Mouse (Mus musculus) forebrain, embryonic 14.5 days (tissue): ENCODE measurements around the gene Xpot. TPM values are rescaled to one million over a fixed set of nuclear protein-coding genes. Genes with fewer than 3 reads are reported as not detected.

Experiments used
- ATAC-seq: fragments of 200-750 bp; cut with Nextera tagmentation; 2 replicates; pipeline ENCODE4 v1.8.0; 2017; ENCODE audit warnings: mild to moderate bottlenecking, moderate library complexity
- DNase-seq: peaks from one replicate; pipeline ENCODE4 v3.0.0-alpha.2; 2015; ENCODE audit warnings: low spot score
- H3K27ac ChIP-seq: fragments of 300-500 bp; sonication (generic); 2 replicates; pipeline ENCODE4 v1.5.1; 2014; ENCODE audit warnings: low read depth, mild to moderate bottlenecking, control low read depth, low read length, moderate library complexity
- H3K27me3 ChIP-seq: fragments of 300-500 bp; sonication (generic); replicated peaks from 2 replicates; pipeline ENCODE4 v1.6.1; 2014; ENCODE audit warnings: low read length, control low read depth, mixed read lengths; ENCODE audit not compliant: control insufficient read depth, insufficient read depth
- H3K36me3 ChIP-seq: fragments of 300-500 bp; sonication (generic); 2 replicates; pipeline ENCODE4 v1.6.1; 2014; ENCODE audit warnings: low read length, control low read depth; ENCODE audit not compliant: control insufficient read depth, insufficient read depth
- H3K4me1 ChIP-seq: fragments of 300-500 bp; sonication (generic); 2 replicates; pipeline ENCODE4 v1.6.1; 2014; ENCODE audit warnings: antibody characterized with exemption, low read length, control low read depth; ENCODE audit not compliant: control insufficient read depth, insufficient read depth
- H3K4me2 ChIP-seq: fragments of 300-500 bp; sonication (generic); 2 replicates; pipeline ENCODE4 v1.6.1; 2014; ENCODE audit warnings: mild to moderate bottlenecking, control low read depth, low read length
- H3K4me3 ChIP-seq: fragments of 300-500 bp; sonication (generic); 2 replicates; pipeline ENCODE4 v1.5.1; 2014; ENCODE audit warnings: low read depth, low read length, control low read depth
- H3K9ac ChIP-seq: fragments of 300-500 bp; sonication (generic); 2 replicates; pipeline ENCODE4 v1.6.1; 2014; ENCODE audit warnings: mild to moderate bottlenecking, low read length, control low read depth, moderate library complexity
- H3K9me3 ChIP-seq: fragments of 300-500 bp; sonication (generic); replicated peaks from 2 replicates; pipeline ENCODE4 v1.6.1; 2016; ENCODE audit warnings: low read length, control low read depth, mixed read lengths; ENCODE audit not compliant: control insufficient read depth
- WGBS: fragments of 180-500 bp; shearing (Covaris S2); extraction: QIAGEN DNeasy Blood & Tissue Kit; methylation state at CpG from one replicate; pipeline ENCODE4 v1.1.7; 2014; 5-methylcytosine and 5-hydroxymethylcytosine counted together
- polyA plus RNA-seq: library from polyadenylated mRNA; unstranded; fragments of >200 nt; fragmentation: Nextera tagmentation; extraction: Ambion mirVana; gene quantifications from 2 replicates; pipeline ENCODE4 v1.2.1, GENCODE M21; 2014

Gene Xpot
- polyA plus RNA-seq: 29.5 and 38.1 TPM in 2 replicates

- peaks cover 12% of the 10 kb centered on the region for H3K36me3 ChIP-seq
- no peaks in the 10 kb centered on the region for H3K9me3 ChIP-seq
- WGBS: under 1% methylated on average over 53 of the region's 70 CpGs
- peak within 1 kb of the TSS; percentile 91 for H3K27ac ChIP-seq
- H3K27me3 ChIP-seq: no peaks in the 10 kb centered on the region
- H3K4me3 ChIP-seq: peak within 1 kb of the TSS; percentile 71
- peak within 1 kb of the TSS; percentile 74 for H3K4me2 ChIP-seq
- H3K4me1 ChIP-seq: peaks cover 9% of the 10 kb centered on the region; the same call in 1 of the 2 replicates
- peak within 1 kb of the TSS; percentile 76 for H3K9ac ChIP-seq
- DNase-seq (peak; percentile 99), ATAC-seq (peak; percentile 100)
These were observed at the start of gene Xpot for GRCm38 (mm10) chr10:121626186-121626882. Xpot (minus strand) TSS chr10:121626332.

- no peak overlapping the region for H3K4me3 ChIP-seq
- ATAC-seq (no peak), DNase-seq (no peak)
- H3K9me3 ChIP-seq: no peaks in the 10 kb centered on the region
- H3K9ac ChIP-seq: no peak overlapping the region
- no peak overlapping the region for H3K4me2 ChIP-seq
- H3K4me1 ChIP-seq: no peaks in the 10 kb centered on the region
- H3K27me3 ChIP-seq: no peaks in the 10 kb centered on the region
- H3K36me3 ChIP-seq: no peaks in the 10 kb centered on the region
- 91% methylated on average over 10 of the region's 10 CpGs for WGBS
- H3K27ac ChIP-seq: no peak overlapping the region
These were observed 43.0 kb upstream of the Xpot start for GRCm38 (mm10) chr10:121669103-121669502.

DNA sequence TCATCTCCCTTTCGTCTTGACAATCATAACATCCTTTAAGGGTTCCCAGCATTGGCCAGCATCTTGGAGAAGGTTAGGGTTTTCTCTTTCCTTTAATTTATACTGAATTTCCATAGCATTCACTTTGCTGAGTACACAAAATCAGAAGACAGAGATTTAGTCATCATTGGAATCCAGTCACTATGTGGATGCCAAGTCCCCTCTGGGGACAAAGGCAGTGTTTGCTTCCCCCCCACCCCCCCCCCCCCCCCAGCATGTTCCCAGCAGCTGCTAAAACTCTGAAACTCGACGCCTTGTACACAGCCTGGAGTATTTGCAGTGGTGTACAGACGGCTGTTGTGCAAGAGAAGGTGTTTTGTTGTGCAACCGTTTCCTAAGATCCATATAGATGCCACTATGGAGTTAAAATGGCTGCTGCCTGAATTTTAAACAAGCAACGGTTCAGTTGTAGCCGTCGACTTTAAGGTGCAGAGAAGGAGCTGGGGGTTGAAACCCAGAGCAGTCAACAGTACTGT, 39.6 kb upstream of the Xpot start:
- no peak overlapping the region for H3K4me3 ChIP-seq
- DNase-seq (no peak), ATAC-seq (no peak)
- no peaks in the 10 kb centered on the region for H3K4me1 ChIP-seq
- WGBS: 80% methylated on average over 8 of the region's 8 CpGs
- no peaks in the 10 kb centered on the region for H3K36me3 ChIP-seq
- no peak overlapping the region for H3K9ac ChIP-seq
- no peaks in the 10 kb centered on the region for H3K9me3 ChIP-seq
- no peaks in the 10 kb centered on the region for H3K27me3 ChIP-seq
- no peak overlapping the region for H3K4me2 ChIP-seq
- no peak overlapping the region for H3K27ac ChIP-seq

GRCm38 (mm10) chr10:121663599-121663998, 37.5 kb upstream of the Xpot start:
- whole genome bisulfite sequencing: 44% methylated on average over 13 of the region's 13 CpGs
- no peak for DNase-seq

GRCm38 (mm10) chr10:121662711-121663110, 36.6 kb upstream of the Xpot start:
- 93% methylated on average over 2 of the region's 2 CpGs for WGBS
- no peaks in the 10 kb centered on the region for H3K36me3 ChIP-seq

More at GRCm38 (mm10) chr10:121663599-121663998, 37.5 kb upstream of the Xpot start:
- no peaks in the 10 kb centered on the region for H3K4me1 ChIP-seq
- ATAC-seq: no peak
- H3K27me3 ChIP-seq: no peaks in the 10 kb centered on the region
- no peak overlapping the region for H3K27ac ChIP-seq
- no peak overlapping the region for H3K4me2 ChIP-seq
- no peak overlapping the region for H3K9ac ChIP-seq
- H3K4me3 ChIP-seq: no peak overlapping the region
- no peaks in the 10 kb centered on the region for H3K9me3 ChIP-seq
- H3K36me3 ChIP-seq: no peaks in the 10 kb centered on the region

GRCm38 (mm10) chr10:121655907-121656306, 29.8 kb upstream of the Xpot start:
- H3K36me3 ChIP-seq: no peaks in the 10 kb centered on the region
- no peak overlapping the region for H3K27ac ChIP-seq
- WGBS: 59% methylated on average over 4 of the region's 4 CpGs
- peak; percentile 62 for DNase-seq
- H3K4me2 ChIP-seq: no peak overlapping the region
- no peaks in the 10 kb centered on the region for H3K27me3 ChIP-seq
- H3K9me3 ChIP-seq: no peaks in the 10 kb centered on the region
- no peak overlapping the region for H3K9ac ChIP-seq
- ATAC-seq: 0 out of 2 replicates have a peak, but pooled peaks have one; percentile 32
- H3K4me3 ChIP-seq: no peak overlapping the region
- no peaks in the 10 kb centered on the region for H3K4me1 ChIP-seq

More at GRCm38 (mm10) chr10:121662711-121663110, 36.6 kb upstream of the Xpot start:
- no peak for DNase-seq
- no peak overlapping the region for H3K27ac ChIP-seq
- no peak overlapping the region for H3K9ac ChIP-seq
- no peaks in the 10 kb centered on the region for H3K9me3 ChIP-seq
- no peak overlapping the region for H3K4me2 ChIP-seq
- H3K27me3 ChIP-seq: no peaks in the 10 kb centered on the region
- ATAC-seq: no peak
- H3K4me3 ChIP-seq: no peak overlapping the region
- no peaks in the 10 kb centered on the region for H3K4me1 ChIP-seq

- Histone ChIP-seq H3K9ac (no peak overlapping the region), H3K27me3 (no peaks in the 10 kb centered on the region), H3K27ac (no peak overlapping the region), H3K4me2 (no peak overlapping the region), H3K9me3 (no peaks in the 10 kb centered on the region), H3K36me3 (no peaks in the 10 kb centered on the region), H3K4me3 (no peak overlapping the region), H3K4me1 (no peaks in the 10 kb centered on the region)
- ATAC-seq: no peak
- WGBS: 88% methylated on average over 1 of the region's 1 CpGs
- DNase-seq: no peak
These were observed 26.9 kb upstream of the Xpot start for GRCm38 (mm10) chr10:121653079-121653478.

DNA sequence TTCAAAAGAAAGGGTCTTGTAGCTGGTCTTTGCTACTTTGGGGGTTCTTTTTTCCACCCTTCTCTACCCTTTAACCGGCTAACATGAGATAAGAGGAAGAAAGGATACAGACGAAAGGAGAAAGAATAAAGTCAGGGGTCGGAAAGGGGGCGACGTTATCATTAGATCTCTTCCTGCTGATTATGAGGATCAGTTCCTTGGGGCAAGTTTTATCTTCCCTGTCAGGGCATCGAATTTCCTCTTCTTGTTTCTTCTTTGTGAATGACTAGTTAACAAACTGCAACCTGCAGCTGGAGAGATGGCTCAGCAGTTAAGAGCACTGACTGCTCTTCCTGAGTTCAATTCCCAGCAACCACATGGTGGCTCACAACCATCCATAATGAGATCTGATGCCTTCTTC, 20.2 kb upstream of the Xpot start:
- H3K27ac ChIP-seq: no peak overlapping the region
- no peaks in the 10 kb centered on the region for H3K36me3 ChIP-seq
- peaks cover 3% of the 10 kb centered on the region; the same call in 1 of the 2 replicates for H3K4me1 ChIP-seq
- no peak overlapping the region for H3K4me3 ChIP-seq
- H3K4me2 ChIP-seq: no peak overlapping the region
- 77% methylated on average over 6 of the region's 6 CpGs for WGBS
- no peak overlapping the region for H3K9ac ChIP-seq
- ATAC-seq (no peak), DNase-seq (no peak)
- peaks cover 26% of the 10 kb centered on the region for H3K27me3 ChIP-seq
- no peaks in the 10 kb centered on the region for H3K9me3 ChIP-seq
